25 mouse cellular contexts compared by ENCODE assay signal in genomic region chr7:81575606-81576005, GRCm38 (mm10). TPM values are rescaled to one million over a fixed set of nuclear protein-coding genes. Genes with fewer than 3 reads are reported as not detected.
DNase-seq lines count a peak whose midpoint lies in the region; ATAC-seq and TF ChIP-seq lines count a peak whose summit lies in the region.
"Had no signal": no experiment of that assay in that cellular context is flagged by ENCODE, and none has a peak within 500 bp of the region (broad histone marks: within the 10 kb centered on the region; RNA-seq: fewer than 3 reads in every experiment).

No protein-coding gene starts in this region.

- TF ChIP-seq CTCF in liver, adult 2 months (IDR thresholded peaks at IDR 0.05; ENCODE audit: low read depth, low read length) = no peak

- WGBS in liver, adult 2 months = 70% methylated on average over 10 of the region's 10 CpGs
- WGBS in liver, embryonic 12.5 days (ENCODE audit: insufficient replicate concordance) = 89% methylated on average over 10 of the region's 10 CpGs

- ATAC-seq in liver, embryonic 12.5 days = no peak
- ATAC-seq: activated CD4-positive, CD25-positive, alpha-beta regulatory T cell, adult 4 months; forebrain, embryonic 13.5 days; forebrain, embryonic 16.5 days had no signal

- peaks cover 47% of the 10 kb centered on the region for H3K79me2 ChIP-seq in liver, adult 2 months (ENCODE audit: control insufficient read depth, insufficient read depth, low read length)

- DNase-seq in heart, adult 11 months = peak; percentile 90
- no peak for DNase-seq in heart, adult 9 months (ENCODE audit: low spot score in 2 of 2)
- DNase-seq in liver, adult 2 months (ENCODE audit: extremely low read depth, low read depth, low spot score) = no peak
- peak; percentile 39 for DNase-seq in testis, postnatal 10 days (ENCODE audit: low spot score)
- no peak for DNase-seq in testis, postnatal 14 days (ENCODE audit: low spot score)
- no peak for DNase-seq in left cerebral cortex, adult 11 months (ENCODE audit: low spot score)
- DNase-seq: adrenal gland, adult 8-10 months; adrenal gland, postnatal 25 days; cerebellum, adult 11-12 months; cerebellum, adult 8-10 months; cerebellum, postnatal 10 days; cerebellum, postnatal 36 days; embryo, embryonic 11 days; gastrocnemius, postnatal 10 days; gastrocnemius, postnatal 36 days; heart, adult 18-20 months; heart, postnatal 14 days had no signal

- peaks cover 33% of the 10 kb centered on the region for H3K4me1 ChIP-seq in liver, adult 2 months (ENCODE audit: control insufficient read depth, insufficient read depth, low read length)
- peaks cover 35% of the 10 kb centered on the region for H3K4me1 ChIP-seq in liver, embryonic 12.5 days

- H3K36me3 ChIP-seq in liver, adult 2 months (ENCODE audit: control insufficient read depth, insufficient read depth, low read length) = peaks cover 41% of the 10 kb centered on the region
- peaks cover 58% of the 10 kb centered on the region for H3K36me3 ChIP-seq in liver, embryonic 12.5 days

- H3K9me3 ChIP-seq in liver, embryonic 12.5 days (replicated peaks) = no peaks in the 10 kb centered on the region
- H3K9me3 ChIP-seq: forebrain, embryonic 10.5 days; forebrain, embryonic 13.5 days; heart, embryonic 13.5 days; hindbrain, embryonic 12.5 days; hindbrain, embryonic 15.5 days had no signal

- H3K4me3 ChIP-seq in liver, adult 2 months (ENCODE audit: insufficient read depth, low read depth, low read length) = no peak overlapping the region
- H3K4me3 ChIP-seq in liver, embryonic 12.5 days = no peak overlapping the region
- H3K4me3 ChIP-seq: forebrain, embryonic 10.5 days; forebrain, embryonic 13.5 days; heart, embryonic 13.5 days; hindbrain, embryonic 12.5 days; hindbrain, embryonic 15.5 days had no signal

- no peak overlapping the region for H3K4me2 ChIP-seq in liver, embryonic 12.5 days
- H3K4me2 ChIP-seq: forebrain, embryonic 13.5 days; heart, embryonic 13.5 days; hindbrain, embryonic 12.5 days; hindbrain, embryonic 15.5 days had no signal

- no peak for TF ChIP-seq POLR2A in liver, adult 2 months (IDR thresholded peaks at IDR 0.05; ENCODE audit: extremely low read depth, insufficient read depth, low read length)

- H3K27ac ChIP-seq in liver, adult 2 months (replicated peaks; ENCODE audit: insufficient read depth, low read depth, low read length) = peak overlapping the region; percentile 15; the same call in 1 of the 2 replicates
- H3K27ac ChIP-seq in liver, embryonic 12.5 days = no peak overlapping the region
- H3K27ac ChIP-seq: forebrain, embryonic 10.5 days; forebrain, embryonic 13.5 days; heart, embryonic 13.5 days; hindbrain, embryonic 12.5 days; hindbrain, embryonic 15.5 days had no signal

- H3K9ac ChIP-seq in liver, adult 2 months (ENCODE audit: low read depth, low read length) = no peak overlapping the region
- H3K9ac ChIP-seq in liver, embryonic 12.5 days = no peak overlapping the region
- H3K9ac ChIP-seq: forebrain, embryonic 13.5 days; heart, embryonic 13.5 days; hindbrain, embryonic 12.5 days; hindbrain, embryonic 15.5 days had no signal

- no peaks in the 10 kb centered on the region for H3K27me3 ChIP-seq in liver, adult 2 months (ENCODE audit: control insufficient read depth, insufficient read depth, low read length)
- no peaks in the 10 kb centered on the region for H3K27me3 ChIP-seq in liver, embryonic 12.5 days (replicated peaks)
- H3K27me3 ChIP-seq: forebrain, embryonic 13.5 days; heart, embryonic 13.5 days; hindbrain, embryonic 12.5 days; hindbrain, embryonic 15.5 days had no signal

RNA-seq across cellular contexts. Expression of gene Whamm, which starts 4.5 kb away (rescaled TPM):
- 20.7 and 25.4 TPM in 2 replicates for total RNA-seq in liver, adult 2 months (2014; rRNA removed)
- polyA plus RNA-seq in liver, adult 2 months (2012; rRNA removed) = 35.1 and 44.6 TPM in 2 replicates
- 8.2 and 9.6 TPM in 2 replicates for polyA plus RNA-seq in liver, embryonic 12.5 days (2016; fragmentation: Nextera tagmentation; extraction: Ambion mirVana)

RNA-seq across cellular contexts. Expression of gene Fsd2, which starts 8.9 kb away (rescaled TPM):
- total RNA-seq in liver, adult 2 months (2014; rRNA removed) = 0.13 and 0.28 TPM in 2 replicates
- 0.04 TPM in 2 replicates for polyA plus RNA-seq in liver, adult 2 months (2012; rRNA removed)
- polyA plus RNA-seq in liver, embryonic 12.5 days (2016; fragmentation: Nextera tagmentation; extraction: Ambion mirVana) = 0.05 and 0.06 TPM in 2 replicates

Comparison
In these comparisons a context has a peak if more than half of its experiments do, and no peak if none do; other contexts are left out.
1. DNase-seq: peak in heart, adult 11 months (single experiment) and testis, postnatal 10 days (single experiment); none in heart, adult 9 months (0 of 2), liver, adult 2 months (single experiment), testis, postnatal 14 days (single experiment) and left cerebral cortex, adult 11 months (single experiment).